Mouse (Mus musculus) v-Abl transformed pro-B cells (cell line): Measurements from ENCODE around the gene Dennd1c.

ENCODE experiments used
- in situ Hi-C, 2 experiments: fragments of 400-800 bp; cut with MboI; formaldehyde crosslinking; loops; one replicate each; pipeline ENCODE4 v1.15.1; 2025; ENCODE audit not compliant: unreplicated experiment in 2 of 2

Dennd1c gene

DNA sequence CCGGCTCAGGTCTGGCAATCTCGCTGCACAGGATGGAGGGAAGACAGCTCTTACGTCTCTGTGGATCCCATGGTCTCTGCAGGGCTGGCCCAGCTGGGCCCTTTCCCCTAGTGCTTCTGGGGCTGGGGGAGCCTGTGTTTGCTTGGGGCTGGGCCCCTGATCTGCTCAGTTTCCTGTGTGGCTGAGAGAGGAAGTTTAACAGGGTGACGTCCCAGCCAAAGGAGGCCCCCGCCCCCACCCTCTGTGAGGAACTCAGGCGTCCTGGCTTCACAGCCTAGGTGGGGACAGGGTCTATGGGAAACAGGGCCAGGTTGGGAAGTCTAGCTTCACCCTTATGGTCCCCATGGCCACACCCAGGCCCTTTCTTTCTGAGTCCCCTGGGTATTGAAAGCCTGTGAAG is at the start of gene Dennd1c:
Gene Dennd1c (minus strand): TSS at position 179 of the 400 bp plus-strand sequence.
- in situ Hi-C loops: loop anchor here in 1 of 2 experiments (5.0 kb wide), 1 partner anchor 81 kb away; the partner anchor contains the start of gene Alkbh7

DNA sequence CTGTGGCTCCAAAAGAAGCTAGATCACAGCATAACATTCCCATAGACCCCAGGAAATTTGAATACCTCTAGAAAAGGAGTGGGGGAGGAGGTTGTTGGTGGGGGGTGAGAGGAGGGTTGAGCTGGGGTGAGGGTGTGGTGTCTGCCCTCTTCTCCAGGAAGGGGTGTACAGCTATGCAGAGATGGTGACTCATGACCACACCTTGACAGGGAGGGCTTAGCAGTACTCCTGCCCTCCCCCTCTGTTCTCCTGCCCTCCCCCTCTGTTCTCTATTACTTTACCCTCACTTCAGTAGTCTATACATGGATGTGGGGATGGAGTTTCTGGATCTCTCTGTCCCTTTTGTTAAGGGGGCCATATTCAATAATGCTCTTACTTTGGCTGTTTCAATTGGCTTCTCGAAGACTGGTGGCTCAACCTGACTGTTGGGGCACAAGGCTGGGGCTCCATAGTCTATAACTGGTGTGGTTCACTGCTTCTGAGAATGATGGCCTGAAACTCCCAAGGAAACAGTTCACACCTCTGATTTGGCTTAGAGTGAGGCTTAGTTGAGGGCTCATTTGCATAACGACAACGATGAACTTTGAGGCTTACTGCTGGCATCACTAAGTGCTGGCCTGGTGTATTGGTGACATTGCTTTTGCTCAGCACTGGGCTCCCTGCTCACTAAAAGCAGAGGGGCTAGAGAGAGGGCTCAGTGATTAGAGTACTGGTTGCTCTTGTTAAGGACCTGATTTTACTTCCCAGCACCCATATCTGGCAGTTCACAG is 47.7 kb upstream of the Dennd1c start:
- in situ Hi-C loops: no loop called here

DNA sequence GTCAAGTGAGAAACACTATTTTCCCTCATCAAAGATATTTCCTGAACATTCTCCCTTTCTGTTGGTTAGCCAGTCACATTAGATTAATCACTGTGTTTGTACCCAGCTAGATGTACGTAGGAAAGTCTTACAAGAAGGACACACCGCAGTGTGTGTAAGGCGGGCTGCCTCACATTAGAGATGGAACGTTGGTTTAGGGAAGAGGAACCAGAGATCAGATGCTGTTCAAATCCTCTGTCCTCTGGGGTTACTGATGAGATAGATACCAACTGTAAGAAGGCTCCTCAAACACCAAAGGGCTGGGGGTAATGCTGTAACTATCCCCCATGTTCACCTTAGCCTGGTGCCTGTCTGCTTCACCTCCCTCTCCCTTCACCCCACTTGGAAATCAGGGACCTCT is 46.5 kb upstream of the Dennd1c start:
- in situ Hi-C loops: no loop called here

DNA sequence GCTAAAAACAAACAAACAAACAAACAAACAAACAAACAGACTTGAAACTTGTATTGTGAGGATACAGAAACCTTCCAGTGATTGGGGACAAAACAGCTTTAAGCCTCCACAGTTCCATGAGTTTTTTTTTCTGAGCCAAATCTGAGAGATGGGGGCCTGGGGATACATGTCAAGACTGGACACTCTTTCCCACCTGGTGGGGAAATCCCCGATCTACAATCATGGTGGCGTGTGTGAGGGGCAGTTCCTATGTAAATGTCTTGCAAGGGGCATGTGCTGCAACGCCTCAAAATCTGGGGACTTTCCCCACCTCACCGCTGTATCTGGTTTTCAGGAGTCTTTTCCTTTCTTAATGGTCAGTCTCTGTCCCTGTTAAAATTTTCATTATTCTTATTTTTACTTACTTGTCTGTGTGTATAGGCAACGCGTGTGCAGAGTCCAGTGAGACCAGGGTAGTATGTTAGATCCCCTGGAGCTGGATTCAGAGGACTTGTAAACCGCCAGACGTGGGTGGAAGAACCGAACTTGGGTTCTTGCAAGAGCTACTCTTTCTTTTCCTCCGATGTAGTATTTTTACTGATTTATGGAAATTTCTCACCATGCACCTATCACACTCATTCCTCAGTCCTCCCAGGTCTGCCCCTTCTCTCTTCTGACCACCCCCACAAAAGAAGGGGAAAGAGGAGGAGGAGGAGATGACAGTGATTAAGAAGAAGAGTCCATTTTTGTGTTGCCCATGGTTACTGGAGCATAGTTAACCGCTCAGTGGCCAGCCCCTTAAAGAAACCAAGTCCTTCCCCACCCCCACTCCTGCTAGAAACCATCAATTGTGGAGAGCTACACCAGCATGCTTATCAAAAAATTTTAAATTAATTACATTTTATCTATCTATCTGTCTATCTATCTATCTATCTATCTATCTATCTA is 45.1 kb upstream of the Dennd1c start:
- in situ Hi-C loops: no loop called here

DNA sequence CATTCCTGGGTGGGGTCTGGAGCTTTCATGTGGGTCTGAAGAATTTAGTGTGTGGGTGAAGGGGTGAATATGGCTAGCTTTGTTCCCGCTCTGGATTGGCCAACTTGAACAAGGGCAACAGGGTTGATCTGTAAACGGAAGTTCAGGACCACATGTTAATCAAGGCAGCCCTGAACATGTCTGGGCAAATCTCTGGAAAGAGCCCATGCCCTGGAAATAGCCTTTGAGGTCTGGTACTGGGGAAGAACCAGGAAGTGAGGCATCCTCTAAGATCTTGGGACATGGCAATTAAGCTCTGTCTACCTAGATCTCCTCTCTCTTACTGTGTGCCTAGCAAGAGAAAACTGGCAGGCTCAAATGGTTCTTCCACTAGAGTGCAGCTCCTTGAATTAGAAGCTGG is 43.5 kb upstream of the Dennd1c start:
- in situ Hi-C loops: no loop called here

DNA sequence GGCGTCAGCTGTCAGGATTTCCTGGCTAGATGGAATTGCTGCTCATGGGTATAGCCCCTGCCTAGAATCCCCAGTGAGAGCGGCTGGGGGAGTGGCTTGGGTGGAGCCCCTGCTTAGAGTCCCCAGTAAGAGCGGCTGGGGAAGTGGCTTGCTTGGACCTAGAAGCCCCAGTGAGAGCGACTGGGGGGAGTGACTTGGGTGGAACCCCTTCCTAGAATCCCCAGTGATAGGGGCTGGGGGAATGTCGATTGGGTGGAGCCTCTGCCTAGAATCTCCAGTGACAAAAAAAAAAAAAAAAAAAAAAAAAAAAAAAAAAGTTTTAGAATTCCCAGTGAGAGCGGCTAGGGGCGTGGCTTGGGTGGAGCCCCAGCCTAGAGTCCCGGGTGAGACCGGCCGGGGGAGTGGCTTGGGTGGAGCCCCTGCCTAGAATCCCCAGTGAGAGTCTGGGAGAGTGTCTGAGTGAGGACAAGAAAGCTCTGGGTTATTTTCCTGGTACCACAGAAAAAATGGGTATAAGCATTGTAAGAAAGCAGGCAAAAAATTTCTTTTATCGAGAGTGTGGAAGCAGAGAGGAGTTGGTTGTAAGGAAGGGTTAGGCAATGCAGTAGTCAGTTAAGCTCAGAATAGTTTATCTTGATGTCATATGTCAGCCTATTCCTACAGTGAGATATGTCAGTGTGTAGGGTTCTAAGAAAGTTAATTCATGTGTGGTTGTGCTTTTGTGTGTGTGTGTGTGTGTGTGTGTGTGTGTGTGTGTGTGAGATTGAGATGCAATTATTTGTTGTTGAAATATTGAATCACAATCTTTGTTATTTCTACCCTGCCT is 40.4 kb upstream of the Dennd1c start:
- in situ Hi-C loops: no loop called here

DNA sequence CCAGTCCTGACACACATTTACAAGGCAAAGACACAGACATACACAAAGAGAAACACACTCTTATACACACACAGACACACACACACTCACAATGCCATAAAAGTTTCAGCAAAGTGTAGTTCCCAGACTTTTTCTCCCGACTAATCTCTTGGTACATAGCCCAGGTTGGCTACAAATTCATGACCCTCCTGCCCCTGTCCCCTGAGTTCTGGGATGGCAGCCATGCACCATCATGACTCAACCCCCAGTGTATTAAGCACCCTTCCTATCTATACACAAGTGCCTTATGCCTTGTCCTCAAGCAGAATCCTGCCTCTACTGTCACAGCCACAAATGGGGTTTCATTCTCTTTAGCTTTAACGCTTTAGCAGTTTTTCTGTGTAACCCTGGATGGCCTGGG is 38.5 kb upstream of the Dennd1c start:
- in situ Hi-C loops: no loop called here

DNA sequence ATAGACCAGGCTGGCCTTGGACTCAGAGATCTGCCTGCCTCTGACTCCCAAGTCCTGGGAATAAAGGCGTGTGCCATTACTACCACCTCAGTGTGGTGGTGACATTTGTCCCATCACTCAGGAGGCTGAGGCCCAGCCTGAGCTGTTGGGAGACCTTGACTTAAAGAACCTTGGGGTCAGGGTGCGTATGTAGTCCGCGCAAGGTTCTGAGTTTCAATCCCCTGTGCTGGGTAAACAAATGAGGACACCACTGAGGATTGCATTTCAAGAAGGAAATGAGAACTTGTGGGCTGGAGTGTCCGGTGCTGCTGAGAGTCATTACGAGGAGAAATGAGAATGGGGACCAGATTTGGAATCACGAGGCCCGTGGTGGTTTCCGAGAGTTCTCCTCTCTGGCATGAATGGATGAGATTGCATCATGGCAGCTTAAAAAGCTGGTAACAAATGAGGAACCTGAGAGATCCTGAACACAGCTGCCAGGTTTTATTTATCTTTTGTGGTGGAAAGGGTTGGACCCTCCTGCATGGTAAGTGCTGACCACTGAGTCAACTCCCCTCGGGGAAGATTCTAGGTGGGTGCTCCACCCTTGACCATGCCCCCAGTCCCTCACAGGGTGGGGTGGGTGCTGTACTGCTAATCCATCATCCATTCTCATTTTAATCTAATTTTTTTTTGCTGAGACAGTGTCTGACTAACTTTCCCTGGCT is 34.6 kb upstream of the Dennd1c start:
- in situ Hi-C loops: no loop called here

DNA sequence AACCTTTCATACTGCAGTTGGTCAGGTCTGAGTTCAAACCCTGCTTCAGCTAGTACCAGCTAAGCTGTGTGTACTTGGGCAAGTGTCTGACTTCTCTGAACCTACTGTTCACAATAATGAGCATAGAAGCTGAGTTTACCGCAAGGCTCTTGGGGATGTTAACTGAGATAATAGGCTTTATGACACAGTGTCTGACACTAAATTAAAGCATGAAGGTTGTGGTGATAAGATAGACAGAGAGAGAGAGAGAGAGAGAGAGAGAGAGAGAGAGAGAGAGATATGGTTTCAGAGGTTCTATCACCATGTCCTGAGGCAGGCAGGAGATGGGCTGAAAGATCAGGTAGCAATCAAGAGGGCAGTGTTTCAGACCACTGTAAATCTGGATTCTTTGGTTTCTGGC is 31.7 kb upstream of the Dennd1c start:
- in situ Hi-C loops: no loop called here

DNA sequence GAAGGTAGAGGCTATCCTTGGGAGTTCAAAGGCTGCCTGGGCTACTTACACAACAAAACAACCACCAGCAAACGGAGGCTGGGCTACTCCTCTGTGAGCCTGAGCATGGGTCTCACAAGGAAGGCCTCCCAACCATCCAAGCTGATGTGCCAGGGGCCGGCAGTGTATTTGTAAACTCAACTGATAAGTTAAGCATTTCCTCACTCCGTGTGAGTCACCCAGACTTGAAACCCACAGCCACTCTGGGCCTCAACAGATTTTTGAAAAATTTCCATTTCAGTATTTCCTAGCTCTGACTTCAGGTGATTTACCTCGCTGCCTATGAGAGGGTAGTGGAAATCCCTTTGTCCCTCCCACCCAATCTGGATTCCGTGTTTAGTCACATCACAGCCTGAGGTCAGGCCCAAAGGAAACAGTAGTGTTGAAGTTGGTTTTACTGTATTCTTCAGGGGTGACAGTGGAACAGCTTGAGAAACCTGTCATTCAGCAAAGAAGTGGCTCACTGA is 30.4 kb upstream of the Dennd1c start:
- in situ Hi-C loops: no loop called here

DNA sequence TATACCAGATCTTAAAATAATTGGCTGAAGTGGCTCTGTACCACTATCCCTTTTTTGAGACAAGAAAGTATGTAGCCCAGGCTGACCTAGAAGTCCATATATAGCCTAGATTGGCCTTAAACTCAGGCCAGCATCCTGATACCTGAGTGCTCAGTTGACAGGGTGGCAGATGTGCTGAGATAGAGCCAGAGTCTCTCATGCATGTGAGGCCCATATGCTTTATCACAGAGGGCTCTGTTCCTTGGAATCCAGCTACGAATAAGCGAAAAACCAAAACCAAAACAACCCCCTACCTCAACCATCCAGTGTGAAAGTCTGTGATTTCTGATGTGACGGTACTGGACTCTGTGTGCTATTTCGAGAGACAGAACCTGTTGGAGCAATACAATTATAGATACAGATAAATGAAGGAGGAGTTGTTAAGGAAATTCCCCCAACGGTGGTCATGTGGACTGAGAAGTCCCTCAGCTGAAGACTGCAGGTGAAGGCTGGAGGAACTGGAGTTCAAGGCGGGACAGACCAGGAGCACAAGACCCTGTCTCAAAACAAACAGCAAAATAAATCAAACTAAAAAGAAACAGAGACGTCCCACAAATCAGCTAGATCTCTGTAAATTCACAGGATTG is 29.8 kb upstream of the Dennd1c start:
- in situ Hi-C loops: no loop called here

DNA sequence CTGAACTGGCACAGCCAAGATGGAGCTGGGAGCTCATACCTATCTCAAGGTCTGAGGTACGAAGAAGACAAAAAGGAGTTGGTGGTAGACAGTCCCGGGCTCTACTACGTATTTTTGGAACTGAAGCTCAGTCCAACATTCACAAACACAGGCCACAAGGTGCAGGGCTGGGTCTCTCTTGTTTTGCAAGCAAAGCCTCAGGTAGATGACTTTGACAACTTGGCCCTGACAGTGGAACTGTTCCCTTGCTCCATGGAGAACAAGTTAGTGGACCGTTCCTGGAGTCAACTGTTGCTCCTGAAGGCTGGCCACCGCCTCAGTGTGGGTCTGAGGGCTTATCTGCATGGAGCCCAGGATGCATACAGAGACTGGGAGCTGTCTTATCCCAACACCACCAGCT is 28.8 kb upstream of the Dennd1c start:
- in situ Hi-C loops: no loop called here

DNA sequence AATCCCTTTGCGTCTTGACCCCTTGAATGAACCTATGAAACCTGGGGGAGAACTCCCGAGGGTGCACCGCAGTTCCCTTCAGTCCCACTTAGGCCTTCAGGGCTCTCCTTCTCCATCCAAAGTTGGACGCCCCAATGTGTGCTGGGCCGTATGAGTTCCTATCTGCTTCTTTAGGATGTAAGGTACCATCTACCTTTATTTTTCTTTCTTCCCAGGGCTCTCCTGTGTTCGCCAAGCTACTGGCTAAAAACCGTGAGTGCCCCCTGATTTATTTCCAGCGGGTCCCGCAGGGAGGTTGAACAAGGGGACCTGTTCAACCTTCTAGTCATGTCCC is 27.7 kb upstream of the Dennd1c start:
- in situ Hi-C loops: no loop called here

DNA sequence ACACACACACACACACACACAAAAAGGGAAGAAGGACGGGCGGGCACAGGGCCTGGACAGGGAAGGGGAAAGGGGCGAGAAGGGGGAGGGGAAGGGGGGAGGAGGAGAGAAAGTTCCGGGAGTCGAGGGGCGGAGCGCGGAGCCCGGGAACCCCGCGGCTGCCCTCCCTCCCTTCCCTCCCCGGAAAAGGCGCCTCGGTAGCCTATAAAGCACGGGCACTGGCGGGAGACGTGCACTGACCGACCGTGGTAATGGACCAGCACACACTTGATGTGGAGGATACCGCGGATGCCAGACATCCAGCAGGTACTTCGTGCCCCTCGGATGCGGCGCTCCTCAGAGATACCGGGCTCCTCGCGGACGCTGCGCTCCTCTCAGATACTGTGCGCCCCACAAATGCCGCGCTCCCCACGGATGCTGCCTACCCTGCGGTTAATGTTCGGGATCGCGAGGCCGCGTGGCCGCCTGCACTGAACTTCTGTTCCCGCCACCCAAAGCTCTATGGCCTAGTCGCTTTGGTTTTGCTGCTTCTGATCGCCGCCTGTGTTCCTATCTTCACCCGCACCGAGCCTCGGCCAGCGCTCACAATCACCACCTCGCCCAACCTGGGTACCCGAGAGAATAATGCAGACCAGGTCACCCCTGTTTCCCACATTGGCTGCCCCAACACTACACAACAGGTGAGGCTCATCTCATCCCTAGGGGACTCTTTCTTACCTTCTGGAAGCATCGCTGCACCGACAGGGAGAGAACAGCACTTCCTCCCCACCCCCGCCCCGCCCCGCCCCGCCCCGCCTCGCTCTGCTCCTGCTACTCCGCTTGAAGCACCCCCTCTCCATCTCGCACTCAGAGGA is 27.1 kb upstream of the Dennd1c start, which contains the start of gene Tnfsf9:
Gene Tnfsf9 (plus strand): TSS at position 145 of the 854 bp plus-strand sequence.
- in situ Hi-C loops: no loop called here

DNA sequence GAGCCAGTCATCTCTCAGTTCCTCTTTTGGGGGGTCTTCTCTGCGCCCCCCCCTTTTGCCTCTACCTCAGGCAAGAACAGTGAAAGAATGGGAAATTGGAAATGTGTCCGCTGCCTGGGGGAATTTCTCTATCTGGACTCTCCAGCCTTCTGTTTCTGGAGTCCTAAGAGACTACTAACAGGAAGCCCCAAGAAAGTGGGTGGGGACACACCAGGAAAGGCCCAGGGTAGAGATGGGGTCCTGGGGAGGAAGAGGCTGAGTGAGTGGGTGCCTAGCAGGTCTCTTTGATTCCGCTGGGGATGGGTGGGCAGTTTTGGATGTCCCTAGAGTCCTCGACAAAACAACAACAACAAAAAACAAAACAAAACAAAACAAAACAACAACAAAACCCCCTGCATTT is 26.2 kb upstream of the Dennd1c start:
- in situ Hi-C loops: no loop called here

DNA sequence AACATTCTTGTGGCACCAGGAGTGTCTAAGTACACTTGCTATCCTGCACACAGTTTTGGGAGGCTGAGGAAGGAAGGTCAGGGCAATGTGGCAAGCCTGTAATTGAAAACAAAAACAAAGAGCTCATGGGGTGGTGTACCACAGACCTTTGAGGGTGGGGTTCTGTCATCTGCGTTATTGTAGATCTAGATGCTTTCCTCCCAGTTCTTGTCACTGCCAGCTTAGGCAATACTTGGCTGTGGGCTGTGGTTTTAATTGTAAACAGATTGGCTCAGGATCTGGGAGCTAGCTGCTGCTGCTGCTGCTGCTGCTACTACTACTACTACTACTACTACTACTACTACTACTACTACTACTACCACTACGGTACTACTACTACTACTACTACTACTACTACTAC is 24.0 kb upstream of the Dennd1c start:
- in situ Hi-C loops: no loop called here

DNA sequence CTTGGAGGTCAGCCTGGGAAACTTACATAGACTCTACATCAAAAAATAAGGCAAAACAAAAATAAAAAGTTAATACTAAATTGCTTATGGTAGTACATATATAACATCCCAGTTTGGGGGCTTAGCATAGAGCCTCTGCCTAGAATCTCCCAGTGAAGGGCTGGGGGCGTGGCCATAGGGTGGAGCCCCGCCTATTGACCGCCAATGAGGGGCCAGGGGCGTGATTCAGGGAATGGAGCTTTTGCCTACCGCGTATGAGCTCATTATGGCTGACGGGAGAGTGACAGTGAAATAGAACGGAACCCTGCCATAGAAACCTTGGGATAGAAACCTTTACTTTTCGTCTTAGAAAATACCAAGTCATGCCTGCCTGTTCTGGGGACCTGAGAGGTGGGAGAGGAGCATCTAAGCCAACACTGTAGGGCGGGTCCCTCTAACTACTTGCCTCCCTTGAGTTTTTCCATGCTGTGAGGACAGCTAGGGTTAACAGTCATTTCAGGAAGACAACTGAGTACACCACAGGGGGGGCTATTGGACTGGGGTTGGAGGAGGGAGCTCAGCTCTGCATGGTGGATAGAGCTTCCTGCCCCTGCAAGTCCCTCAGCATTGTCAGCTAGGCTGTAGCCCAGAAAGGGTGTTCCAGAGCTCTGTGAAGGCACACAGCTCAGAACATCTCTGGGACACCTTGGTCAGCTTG is 21.5 kb upstream of the Dennd1c start:
- in situ Hi-C loops: loop anchor here (5.0 kb wide), 5 partner anchors 47 to 238 kb away; partner anchors contain the start of gene Alkbh7 (in 1 of the 2)

DNA sequence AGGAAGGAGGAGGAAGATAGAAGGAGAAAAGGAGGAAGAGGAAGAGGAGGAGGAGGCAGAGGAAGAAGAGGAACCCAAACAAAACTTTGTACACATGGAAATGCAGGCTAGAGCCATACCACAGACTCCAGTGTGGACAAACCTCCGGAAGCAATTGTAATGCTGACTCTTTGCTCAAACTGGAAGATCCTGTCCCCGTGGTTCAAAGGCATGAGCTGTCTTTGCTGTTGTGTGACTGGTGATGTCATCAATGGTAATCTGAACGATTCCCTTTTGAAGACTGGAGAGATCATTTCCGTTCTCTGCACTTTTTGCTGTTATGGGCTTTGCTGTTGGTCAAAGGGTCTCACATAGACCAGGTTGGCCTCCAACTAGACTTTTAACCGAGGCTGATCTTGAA is 20.0 kb upstream of the Dennd1c start:
- in situ Hi-C loops: loop anchor here (5.0 kb wide), 5 partner anchors 46 to 239 kb away; partner anchors contain the start of gene Alkbh7 (in 1 of the 2)
